Comparison of ENCODE assay signal across 11 mouse cellular contexts in genomic region chr2:44112990-44113798, GRCm38 (mm10).
DNase-seq lines count a peak whose midpoint lies in the region; ATAC-seq lines count a peak whose summit lies in the region.
"Had no signal": no experiment of that assay in that cellular context is flagged by ENCODE, and none has a peak within 500 bp of the region (broad histone marks: within the 10 kb centered on the region; RNA-seq: fewer than 3 reads in every experiment).

No protein-coding gene starts in this region.

- whole genome bisulfite sequencing in kidney, embryonic 16.5 days, result 76% methylated on average over 9 of the region's 9 CpGs
- WGBS in hindbrain, embryonic 16.5 days, result 82% methylated on average over 9 of the region's 9 CpGs

- H3K4me3 ChIP-seq in kidney, embryonic 16.5 days (ENCODE audit: low read length), result no peak overlapping the region
- no peak overlapping the region for H3K4me3 ChIP-seq in hindbrain, embryonic 16.5 days (ENCODE audit: low read length)
- H3K4me3 ChIP-seq: forebrain, embryonic 10.5 days; hindbrain, embryonic 13.5 days had no signal

- 0 out of 2 replicates have a peak, but pooled peaks cover 6% of the 10 kb centered on the region for H3K4me1 ChIP-seq in kidney, embryonic 16.5 days (ENCODE audit: insufficient read depth, low read length)
- H3K4me1 ChIP-seq in hindbrain, embryonic 16.5 days (ENCODE audit: control insufficient read depth, insufficient read depth, low read depth, low read length), result no peaks in the 10 kb centered on the region
- H3K4me1 ChIP-seq: forebrain, embryonic 10.5 days; hindbrain, embryonic 13.5 days had no signal

- H3K27ac ChIP-seq in kidney, embryonic 16.5 days (ENCODE audit: low read length), result peak overlapping the region; percentile 88
- no peak overlapping the region for H3K27ac ChIP-seq in hindbrain, embryonic 16.5 days (ENCODE audit: low read depth, low read length)
- H3K27ac ChIP-seq: forebrain, embryonic 10.5 days; hindbrain, embryonic 13.5 days had no signal

- ATAC-seq in kidney, embryonic 16.5 days (ENCODE audit: low FRiP score, low TSS enrichment), result no peak
- ATAC-seq in hindbrain, embryonic 16.5 days, result no peak

- H3K9ac ChIP-seq in kidney, embryonic 16.5 days (replicated peaks; ENCODE audit: low read length), result no peak overlapping the region
- no peak overlapping the region for H3K9ac ChIP-seq in hindbrain, embryonic 16.5 days (ENCODE audit: low read depth, low read length)
- H3K9ac ChIP-seq: hindbrain, embryonic 13.5 days had no signal

- H3K4me2 ChIP-seq in kidney, embryonic 16.5 days (replicated peaks; ENCODE audit: low read depth, low read length), result no peak overlapping the region
- no peak overlapping the region for H3K4me2 ChIP-seq in hindbrain, embryonic 16.5 days (ENCODE audit: low read length)
- H3K4me2 ChIP-seq: hindbrain, embryonic 13.5 days had no signal

- no peaks in the 10 kb centered on the region for H3K9me3 ChIP-seq in kidney, embryonic 16.5 days (ENCODE audit: low read length)
- H3K9me3 ChIP-seq in hindbrain, embryonic 16.5 days (ENCODE audit: control insufficient read depth, low read length), result no peaks in the 10 kb centered on the region
- H3K9me3 ChIP-seq: forebrain, embryonic 10.5 days; hindbrain, embryonic 13.5 days had no signal

- no peaks in the 10 kb centered on the region for H3K27me3 ChIP-seq in kidney, embryonic 16.5 days (ENCODE audit: insufficient read depth, low read length)
- H3K27me3 ChIP-seq in hindbrain, embryonic 16.5 days (replicated peaks; ENCODE audit: control insufficient read depth, insufficient read depth, low read length), result no peaks in the 10 kb centered on the region
- H3K27me3 ChIP-seq: hindbrain, embryonic 13.5 days had no signal

- H3K36me3 ChIP-seq in kidney, embryonic 16.5 days (ENCODE audit: insufficient read depth, low read length), result no peaks in the 10 kb centered on the region
- no peaks in the 10 kb centered on the region for H3K36me3 ChIP-seq in hindbrain, embryonic 16.5 days (ENCODE audit: control insufficient read depth, insufficient read depth, low read length)
- H3K36me3 ChIP-seq: forebrain, embryonic 10.5 days; hindbrain, embryonic 13.5 days had no signal

- no peak for DNase-seq in kidney, postnatal 4 days
- peak; percentile 15 for DNase-seq in adrenal gland, postnatal 25 days
- DNase-seq in gastrocnemius, adult 8-10 months (ENCODE audit: low spot score in 2 of 2), result peak; percentile 12 to 22
- peak; percentile 14 for DNase-seq in lung, postnatal 10 days
- DNase-seq in T-cell, adult 2 months (ENCODE audit: low spot score), result no peak
- DNase-seq: layer of hippocampus, postnatal 36 days; thymus, postnatal 25 days had no signal

Comparison
In these comparisons a context has a peak if more than half of its experiments do, and no peak if none do; other contexts are left out.
1. DNase-seq: peak in adrenal gland, postnatal 25 days (single experiment), gastrocnemius, adult 8-10 months (2 of 2) and lung, postnatal 10 days (single experiment); none in kidney, postnatal 4 days (0 of 2) and T-cell, adult 2 months (single experiment).